Mouse (Mus musculus) liver, postnatal 0 days (tissue): Measurements from ENCODE around the gene Rpp38.

Source experiments
- CTCF ChIP-seq: sonication (generic); IDR thresholded peaks from 2 replicates; pipeline ENCODE4 v1.5.1; 2016; ENCODE audit warnings: antibody characterized with exemption, low read depth
- EP300 ChIP-seq: IDR thresholded peaks from 2 replicates; pipeline ENCODE4 v1.6.1; 2016; ENCODE audit warnings: antibody characterized with exemption, low read depth, mild to moderate bottlenecking

DNA sequence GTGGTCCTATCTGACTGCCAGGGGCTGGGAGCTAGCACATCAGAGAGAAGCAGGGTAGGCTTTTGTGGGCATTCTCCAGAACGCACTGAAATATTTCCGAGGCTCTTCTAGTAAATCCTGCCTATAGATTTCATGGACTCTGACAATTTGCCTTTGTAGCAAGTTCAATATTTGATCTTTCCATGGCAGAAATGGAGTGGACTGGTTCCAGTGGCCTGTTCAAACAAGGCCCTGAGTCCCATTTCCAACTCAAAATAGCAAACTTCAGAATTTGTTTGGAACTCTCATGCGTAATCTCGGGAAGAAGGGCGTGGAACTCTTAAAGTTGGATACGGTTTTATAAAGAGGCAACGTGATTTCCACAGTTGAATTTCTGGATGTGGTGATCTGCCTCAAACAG lies 36.6 kb downstream of the Rpp38 start:
- TF ChIP-seq CTCF (no peak), EP300 (no peak)
